Mouse (Mus musculus) cerebellum, postnatal 10 days (tissue): ENCODE data around the gene Glyctk.
A peak's percentile ranks its signal among the peaks of the same experiment; 100 is the strongest.

Experiments
- DNase-seq, 2 experiments: peaks; one replicate each; pipeline ENCODE4 v3.0.0; 2021; ENCODE audit warnings: mixed read lengths in 2 of 2

Glyctk gene

GRCm38 (mm10) chr9:106158037-106158491 lies at the start of gene Glyctk:
Gene Glyctk, minus strand, starts transcription at chr9:106158138.
- no peak for DNase-seq

- no peak for DNase-seq
These were observed 48.6 kb upstream of the Glyctk start for GRCm38 (mm10) chr9:106206515-106206914.

GRCm38 (mm10) chr9:106205713-106206290 lies 47.9 kb upstream of the Glyctk start:
- DNase-seq: no peak

GRCm38 (mm10) chr9:106203990-106204851 lies 46.3 kb upstream of the Glyctk start:
- DNase-seq: peak; percentile 88 to 91

- DNase-seq: peak; percentile 95 to 96
These were observed 45.1 kb upstream of the Glyctk start, which contains the start of gene Twf2 for GRCm38 (mm10) chr9:106202819-106203636. Gene Twf2, plus strand, starts transcription at chr9:106203108.

- no peak for DNase-seq
These were observed 44.0 kb upstream of the Glyctk start for GRCm38 (mm10) chr9:106201895-106202294.

- no peak for DNase-seq
These were observed 41.8 kb upstream of the Glyctk start, which contains the start of gene Ppm1m for GRCm38 (mm10) chr9:106199535-106200272. Gene Ppm1m, minus strand, starts transcription at chr9:106199746.

GRCm38 (mm10) chr9:106198962-106199458 lies 41.1 kb upstream of the Glyctk start:
- peak; percentile 66 to 74 for DNase-seq

GRCm38 (mm10) chr9:106197732-106198131 lies 39.8 kb upstream of the Glyctk start:
- no peak for DNase-seq

- DNase-seq: no peak
These were observed 39.3 kb upstream of the Glyctk start for GRCm38 (mm10) chr9:106197081-106197713.

- peak; percentile 79 to 81 for DNase-seq
These were observed 37.8 kb upstream of the Glyctk start for GRCm38 (mm10) chr9:106195693-106196092.

GRCm38 (mm10) chr9:106193930-106194807 lies 36.2 kb upstream of the Glyctk start:
- DNase-seq: peak; percentile 69 to 80

GRCm38 (mm10) chr9:106192998-106193397 lies 35.1 kb upstream of the Glyctk start:
- no peak for DNase-seq

- no peak for DNase-seq
These were observed 34.1 kb upstream of the Glyctk start for GRCm38 (mm10) chr9:106192024-106192423.

GRCm38 (mm10) chr9:106191355-106191754 lies 33.4 kb upstream of the Glyctk start:
- DNase-seq: no peak

- DNase-seq: no peak
These were observed 26.1 kb upstream of the Glyctk start for GRCm38 (mm10) chr9:106183996-106184395.

- no peak for DNase-seq
These were observed 24.2 kb upstream of the Glyctk start for GRCm38 (mm10) chr9:106182146-106182545.

GRCm38 (mm10) chr9:106179964-106180363 lies 22.0 kb upstream of the Glyctk start:
- no peak for DNase-seq

GRCm38 (mm10) chr9:106179454-106179853 lies 21.5 kb upstream of the Glyctk start:
- DNase-seq: no peak

- DNase-seq: no peak
These were observed 19.9 kb upstream of the Glyctk start for GRCm38 (mm10) chr9:106177799-106178198.
